Mouse (Mus musculus) cortical plate, adult 2 months (tissue): ENCODE data around the gene Naaladl2.

Experiments used
- CTCF ChIP-seq: fragments of 200-500 bp; IDR thresholded peaks from 2 replicates; pipeline ENCODE4 v1.5.1; 2011; ENCODE audit warnings: mild to moderate bottlenecking, control low read depth, low read length; ENCODE audit not compliant: insufficient read depth; ENCODE audit errors: extremely low read depth
- POLR2A ChIP-seq: fragments of 200-500 bp; IDR thresholded peaks from 2 replicates; pipeline ENCODE4 v1.6.1; 2011; ENCODE audit warnings: mild to moderate bottlenecking, low read length, control low read depth; ENCODE audit not compliant: insufficient read depth; ENCODE audit errors: extremely low read depth

DNA sequence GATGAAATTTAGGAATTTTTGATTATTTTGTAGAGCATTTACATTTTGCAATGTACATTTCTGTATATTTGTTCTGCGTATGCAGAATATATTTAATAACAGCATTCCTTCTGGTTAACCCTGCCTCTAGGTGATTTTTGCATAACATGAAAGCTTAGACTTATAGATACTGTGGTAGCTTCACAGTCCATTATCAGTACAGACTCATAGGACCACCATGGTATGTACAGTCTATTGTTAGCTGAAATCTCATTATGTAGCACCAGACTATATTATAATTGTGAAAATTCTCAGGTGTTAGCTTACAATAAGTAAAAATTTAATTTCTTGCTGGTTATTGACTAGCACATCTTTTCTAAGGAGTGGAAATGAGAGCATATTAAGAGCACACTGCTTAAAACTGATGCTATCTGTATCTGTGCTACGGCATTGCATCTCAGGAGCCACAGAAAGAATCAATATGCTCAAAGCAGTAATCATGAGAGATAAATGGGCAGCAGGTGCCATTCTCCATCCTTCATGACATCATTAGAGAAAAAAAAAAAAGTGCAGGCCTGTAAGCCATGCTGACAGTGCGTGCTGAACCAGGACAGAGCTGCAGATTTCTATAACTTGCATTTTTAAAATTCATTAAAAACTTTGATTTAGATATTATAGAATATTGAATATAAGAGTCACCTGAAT is 610.1 kb downstream of the Naaladl2 start:
- TF ChIP-seq POLR2A (no peak), CTCF (no peak)
